Mouse (Mus musculus) hindbrain, embryonic 13.5 days (tissue): ENCODE measurements around the gene Reps2. TPM values are rescaled to one million over a fixed set of nuclear protein-coding genes. Genes with fewer than 3 reads are reported as not detected.

Source experiments
- ATAC-seq: fragments of 200-750 bp; cut with Nextera tagmentation; 2 replicates; pipeline ENCODE4 v1.8.0; 2017; ENCODE audit warnings: moderate TSS enrichment; ENCODE audit not compliant: low FRiP score
- H3K27ac ChIP-seq: fragments of 300-500 bp; sonication (generic); 2 replicates; pipeline ENCODE4 v1.5.1; 2015; ENCODE audit warnings: inconsistent platforms, mild to moderate bottlenecking, moderate library complexity
- H3K27me3 ChIP-seq: fragments of 300-500 bp; sonication (generic); 2 replicates; pipeline ENCODE4 v1.6.1; 2015; ENCODE audit warnings: mild to moderate bottlenecking, inconsistent platforms
- H3K36me3 ChIP-seq: fragments of 300-500 bp; sonication (generic); 2 replicates; pipeline ENCODE4 v1.6.1; 2015; ENCODE audit warnings: mild to moderate bottlenecking, inconsistent platforms
- H3K4me1 ChIP-seq: fragments of 300-500 bp; sonication (generic); replicated peaks from 2 replicates; pipeline ENCODE4 v1.6.1; 2015; ENCODE audit warnings: inconsistent platforms
- H3K4me2 ChIP-seq: fragments of 300-500 bp; sonication (generic); 2 replicates; pipeline ENCODE4 v1.6.1; 2015; ENCODE audit warnings: inconsistent platforms, mild to moderate bottlenecking, moderate library complexity
- H3K4me3 ChIP-seq: fragments of 300-500 bp; sonication (generic); 2 replicates; pipeline ENCODE4 v1.5.1; 2015; ENCODE audit warnings: mild to moderate bottlenecking, inconsistent platforms
- H3K9ac ChIP-seq: fragments of 300-500 bp; sonication (generic); 2 replicates; pipeline ENCODE4 v1.6.1; 2015; ENCODE audit warnings: mild to moderate bottlenecking, inconsistent platforms
- H3K9me3 ChIP-seq: fragments of 300-500 bp; sonication (generic); 2 replicates; pipeline ENCODE4 v1.6.1; 2016; ENCODE audit warnings: inconsistent platforms
- WGBS: fragments of 180-500 bp; shearing (Covaris S2); methylation state at CpG from one replicate; pipeline ENCODE4 v1.1.7; 2015; 5-methylcytosine and 5-hydroxymethylcytosine counted together
- polyA plus RNA-seq: library from polyadenylated mRNA; unstranded; fragments of >200 nt; fragmentation: Nextera tagmentation; extraction: Ambion mirVana; gene quantifications from 2 replicates; pipeline ENCODE4 v1.2.1, GENCODE M21; 2015

Reps2 gene
- polyA plus RNA-seq, 1 experiment from 2014 or later = 1.7 TPM

DNA sequence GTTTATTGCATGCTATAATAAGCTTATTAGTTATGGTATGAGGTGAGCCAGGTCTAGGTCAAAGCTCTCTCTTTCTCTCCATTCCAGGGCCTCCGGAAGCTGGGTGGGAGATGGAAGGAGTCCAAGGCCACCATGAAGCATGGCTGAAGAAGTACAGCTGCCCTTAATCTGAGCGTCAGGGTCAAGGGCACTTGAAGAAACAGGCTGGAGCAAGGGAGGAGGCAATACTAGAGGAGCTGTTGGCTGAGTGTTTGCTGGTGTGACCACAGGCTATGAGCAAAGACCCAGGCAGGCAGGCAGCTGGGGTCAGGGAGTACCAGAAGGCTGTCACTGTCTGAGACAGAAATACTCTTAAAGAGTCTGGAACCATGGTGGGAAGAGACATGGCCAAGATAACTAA is 280.2 kb downstream of the Reps2 start:
- no peaks in the 10 kb centered on the region for H3K36me3 ChIP-seq
- WGBS = 70% methylated on average over 2 of the region's 2 CpGs
- peaks cover 25% of the 10 kb centered on the region; the same call in 1 of the 2 replicates for H3K27me3 ChIP-seq
- no peak for ATAC-seq
- H3K4me3 ChIP-seq = no peak overlapping the region
- no peaks in the 10 kb centered on the region for H3K4me1 ChIP-seq
- H3K4me2 ChIP-seq = no peak overlapping the region
- H3K27ac ChIP-seq = no peak overlapping the region
- no peaks in the 10 kb centered on the region for H3K9me3 ChIP-seq
- no peak overlapping the region for H3K9ac ChIP-seq

Other genes with a start within 250 kb of the Reps2 start
- 217 and 218 TPM in 2 replicates for gene Rbbp7, start 116.8 kb upstream of the Reps2 start, polyA plus RNA-seq
- gene Txlng, start 185.8 kb upstream of the Reps2 start, polyA plus RNA-seq = 13.3 and 14.1 TPM in 2 replicates
- 29.7 TPM in 2 replicates for gene Syap1, start 244.8 kb upstream of the Reps2 start, polyA plus RNA-seq